Mouse (Mus musculus) MEL (cell line): ENCODE measurements around the gene Olfr593. TPM values are rescaled to one million over a fixed set of nuclear protein-coding genes. Genes with fewer than 3 reads are reported as not detected.
"Not testable (repeated sequence)": the region's sequence is repeated elsewhere in the genome, so short reads cannot be mapped to it uniquely, and the experiment has no call there.

Experiments used
- DNase-seq: peaks from one replicate; pipeline ENCODE4 v3.0.0; 2011; ENCODE audit warnings: low read depth, low spot score
- H3K27ac ChIP-seq: 2 replicates; pipeline ENCODE4 v1.5.1; 2012; ENCODE audit warnings: low read depth, mild to moderate bottlenecking, control low read depth, low read length, moderate library complexity; ENCODE audit not compliant: control insufficient read depth
- H3K27me3 ChIP-seq, 2 experiments: fragments of 150-350 bp in 1 of 2; sonication (generic) in 1 of 2; 2 replicates each; pipeline ENCODE4 v1.6.1; 2012; ENCODE audit warnings: low read length in 2 of 2, mild to moderate bottlenecking in 2 of 2, improper control_type of control experiment in 1 of 2, moderate library complexity in 1 of 2; ENCODE audit not compliant: insufficient read depth in 2 of 2, control insufficient read depth in 1 of 2
- H3K36me3 ChIP-seq, 2 experiments: 2 replicates each; pipeline ENCODE4 v1.6.1; 2012 to 2014; ENCODE audit warnings: low read length in 2 of 2, improper control_type of control experiment in 1 of 2, inconsistent platforms in 1 of 2, mild to moderate bottlenecking in 1 of 2; ENCODE audit not compliant: insufficient read depth in 2 of 2, control insufficient read depth in 1 of 2
- H3K4me1 ChIP-seq, 2 experiments: fragments of 150-350 bp in 1 of 2; sonication (generic) in 1 of 2; 2 replicates each; pipeline ENCODE4 v1.6.1; 2012; ENCODE audit warnings: low read length in 2 of 2, improper control_type of control experiment in 1 of 2, mild to moderate bottlenecking in 1 of 2; ENCODE audit not compliant: insufficient read depth in 2 of 2, control insufficient read depth in 1 of 2
- H3K4me3 ChIP-seq, 2 experiments: fragments of 150-350 bp in 1 of 2; sonication (generic) in 1 of 2; 2 replicates each; pipeline ENCODE4 v1.5.1; 2012; ENCODE audit warnings: low read depth in 2 of 2, low read length in 2 of 2, mild to moderate bottlenecking in 2 of 2, moderate library complexity in 2 of 2, control low read depth in 1 of 2, improper control_type of control experiment in 1 of 2; ENCODE audit not compliant: control insufficient read depth in 1 of 2, insufficient read depth in 1 of 2
- H3K79me2 ChIP-seq: 2 replicates; pipeline ENCODE4 v1.6.1; 2012; ENCODE audit warnings: mild to moderate bottlenecking, low read length, moderate library complexity; ENCODE audit not compliant: control insufficient read depth, poor library complexity, insufficient read depth
- H3K9ac ChIP-seq: 2 replicates; pipeline ENCODE4 v1.6.1; 2012; ENCODE audit warnings: low read depth, mild to moderate bottlenecking, control low read depth, low read length, moderate library complexity; ENCODE audit not compliant: control insufficient read depth, poor library complexity, severe bottlenecking
- H3K9me3 ChIP-seq: fragments of 150-350 bp; sonication (generic); replicated peaks from 2 replicates; pipeline ENCODE4 v1.6.1; 2012; ENCODE audit warnings: mild to moderate bottlenecking, low read length, improper control_type of control experiment, moderate library complexity; ENCODE audit not compliant: insufficient read depth
- HCFC1 ChIP-seq: IDR thresholded peaks from 2 replicates; pipeline ENCODE4 v1.6.1; 2012; ENCODE audit warnings: low read depth, mild to moderate bottlenecking, inconsistent platforms, low read length, improper control_type of control experiment, moderate library complexity
- JUND ChIP-seq: IDR thresholded peaks from 2 replicates; pipeline ENCODE4 v1.6.1; 2011; ENCODE audit warnings: low read depth, mild to moderate bottlenecking, improper control_type of control experiment, low read length
- MYB ChIP-seq: IDR thresholded peaks from 2 replicates; pipeline ENCODE4 v1.6.1; 2011; ENCODE audit warnings: mild to moderate bottlenecking, low read depth, low read length, improper control_type of control experiment
- NELFE ChIP-seq: IDR thresholded peaks from 2 replicates; pipeline ENCODE4 v1.6.1; 2011; ENCODE audit warnings: low read depth, low read length, improper control_type of control experiment
- POLR2AphosphoS2 ChIP-seq: IDR thresholded peaks from 2 replicates; pipeline ENCODE4 v1.6.1; 2011; ENCODE audit warnings: low read length, improper control_type of control experiment
- TCF12 ChIP-seq: IDR thresholded peaks from 2 replicates; pipeline ENCODE4 v1.6.1; 2014; ENCODE audit warnings: low read depth, mild to moderate bottlenecking, inconsistent platforms, low read length, improper control_type of control experiment, moderate library complexity
- USF1 ChIP-seq: IDR thresholded peaks from 2 replicates; pipeline ENCODE4 v1.6.1; 2014; ENCODE audit warnings: low read depth, mild to moderate bottlenecking, inconsistent platforms, low read length, improper control_type of control experiment, moderate library complexity
- polyA plus RNA-seq, 2 experiments: library from polyadenylated mRNA; stranded (reverse) in 1 of 2; unstranded in 1 of 2; fragments of >175 nt in 1 of 2; fragments of >200 nt in 1 of 2; gene quantifications; 2 replicates each; pipeline versions ENCODE4 v1.2.1 to v1.2.4; 2012; ENCODE audit warnings: low replicate concordance in 2 of 2, low read depth in 1 of 2; ENCODE audit not compliant: insufficient read length in 2 of 2, insufficient read depth in 1 of 2, missing spikeins in 1 of 2
- total RNA-seq: library from RNA; depleted of rRNA; stranded (reverse); fragments of 300-350 nt; gene quantifications from 2 replicates; pipeline ENCODE4 v1.2.3, GENCODE M21; 2012; rRNA removed

Gene Olfr593
- total and polyA plus RNA-seq, 3 experiments, result not detected

DNA sequence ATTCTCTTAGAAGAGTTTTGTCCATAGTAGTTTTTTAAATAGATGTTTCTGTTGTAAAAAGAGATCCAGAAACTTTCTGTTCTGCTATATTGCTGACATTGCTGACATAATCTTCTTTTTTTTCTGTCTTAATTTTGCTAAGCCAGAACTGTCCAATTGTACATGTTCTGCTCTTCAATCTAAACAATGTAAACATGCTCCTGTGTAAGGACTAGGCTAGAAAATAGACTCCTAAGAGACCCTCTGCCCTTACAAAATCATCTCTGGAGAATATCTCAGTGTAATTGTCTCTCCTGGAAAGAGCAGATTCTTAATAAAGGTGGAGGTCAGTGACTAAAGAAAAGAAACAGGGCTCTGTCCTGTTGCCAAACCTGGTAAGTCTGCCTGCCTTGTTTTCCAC lies 5.0 kb downstream of the Olfr593 start, which contains the start of gene Olfr594:
Gene Olfr594, plus strand, starts transcription at position 301 of the 400 bp plus-strand sequence.
- no peaks in the 10 kb centered on the region for H3K9me3 ChIP-seq
- no peak within 1 kb of the TSS for H3K4me3 ChIP-seq
- no peaks in the 10 kb centered on the region for H3K36me3 ChIP-seq
- TF ChIP-seq JUND, result no peak
- TF ChIP-seq MYB, result no peak
- TF ChIP-seq TCF12, result no peak
- no peak for TF ChIP-seq HCFC1
- TF ChIP-seq POLR2AphosphoS2, result no peak
- TF ChIP-seq USF1, result no peak
- TF ChIP-seq NELFE, result no peak
- no peak within 1 kb of the TSS for H3K9ac ChIP-seq
- no peak for DNase-seq
- H3K79me2 ChIP-seq, result no peaks in the 10 kb centered on the region
- H3K27ac ChIP-seq, result no peak within 1 kb of the TSS
- no peaks in the 10 kb centered on the region for H3K4me1 ChIP-seq
- no peaks in the 10 kb centered on the region for H3K27me3 ChIP-seq

DNA sequence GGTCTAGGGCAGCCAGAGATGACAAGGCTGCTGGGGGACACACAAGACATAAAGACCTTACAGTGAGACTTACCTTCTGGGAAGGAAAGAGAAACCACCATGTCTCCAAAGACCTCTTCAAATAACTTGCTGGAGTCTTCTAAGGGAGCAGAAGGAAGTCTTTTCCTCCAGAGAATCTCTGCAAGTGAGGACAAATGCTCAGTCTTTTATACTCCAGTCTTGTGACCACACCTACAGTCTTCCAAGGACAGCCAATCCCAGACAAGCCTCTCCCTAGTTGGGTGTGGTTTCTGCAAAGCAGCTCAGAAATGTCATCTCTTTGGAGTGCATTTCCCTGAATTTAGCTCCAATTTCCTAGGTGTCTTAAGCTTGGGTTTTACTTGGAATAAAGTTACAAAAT lies 40.7 kb downstream of the Olfr593 start, which contains the start of gene Usp17ld:
Gene Usp17ld, minus strand, starts transcription at position 101 of the 400 bp plus-strand sequence.
- H3K27ac ChIP-seq, H3K4me3 ChIP-seq, H3K36me3 ChIP-seq, H3K9ac ChIP-seq, H3K27me3 ChIP-seq, H3K4me1 ChIP-seq, DNase-seq, H3K79me2 ChIP-seq, H3K9me3 ChIP-seq: not testable (repeated sequence)

Other genes starting within 250 kb of the Olfr593 start
- not detected in 2 replicates for gene Olfr576, start 249.2 kb upstream of the Olfr593 start, total RNA-seq
- not detected for gene Olfr576, start 249.2 kb upstream of the Olfr593 start, polyA plus RNA-seq
- gene Olfr577, start 235.9 kb upstream of the Olfr593 start, total RNA-seq, result not detected in 2 replicates
- not detected for gene Olfr577, start 235.9 kb upstream of the Olfr593 start, polyA plus RNA-seq
- not detected in 2 replicates for gene Olfr578, start 222.5 kb upstream of the Olfr593 start, total RNA-seq
- not detected for gene Olfr578, start 222.5 kb upstream of the Olfr593 start, polyA plus RNA-seq
- not detected in 2 replicates for gene Olfr582, start 173.8 kb upstream of the Olfr593 start, total RNA-seq
- not detected for gene Olfr582, start 173.8 kb upstream of the Olfr593 start, polyA plus RNA-seq
- gene Olfr583, start 160.6 kb upstream of the Olfr593 start, total RNA-seq, result not detected in 2 replicates
- gene Olfr583, start 160.6 kb upstream of the Olfr593 start, polyA plus RNA-seq, result not detected
- not detected in 2 replicates for gene Olfr584, start 130.0 kb upstream of the Olfr593 start, total RNA-seq
- gene Olfr584, start 130.0 kb upstream of the Olfr593 start, polyA plus RNA-seq, result not detected
- gene Olfr585, start 114.1 kb upstream of the Olfr593 start, total RNA-seq, result not detected in 2 replicates
- gene Olfr585, start 114.1 kb upstream of the Olfr593 start, polyA plus RNA-seq, result not detected
- gene Olfr586, start 86.2 kb upstream of the Olfr593 start, total RNA-seq, result not detected in 2 replicates
- not detected for gene Olfr586, start 86.2 kb upstream of the Olfr593 start, polyA plus RNA-seq
- not detected in 2 replicates for gene Olfr588-ps1, start 71.0 kb upstream of the Olfr593 start, total RNA-seq
- gene Olfr588-ps1, start 71.0 kb upstream of the Olfr593 start, polyA plus RNA-seq, result not detected
- not detected in 2 replicates for gene Olfr589, start 55.5 kb upstream of the Olfr593 start, total RNA-seq
- not detected for gene Olfr589, start 55.5 kb upstream of the Olfr593 start, polyA plus RNA-seq
- gene Olfr591, start 33.5 kb upstream of the Olfr593 start, total RNA-seq, result not detected in 2 replicates
- gene Olfr591, start 33.5 kb upstream of the Olfr593 start, polyA plus RNA-seq, result not detected
- not detected in 2 replicates for gene Olfr592, start 27.1 kb upstream of the Olfr593 start, total RNA-seq
- not detected for gene Olfr592, start 27.1 kb upstream of the Olfr593 start, polyA plus RNA-seq
- gene Olfr594, start 5.1 kb downstream of the Olfr593 start, total RNA-seq, result not detected in 2 replicates
- gene Olfr594, start 5.1 kb downstream of the Olfr593 start, polyA plus RNA-seq, result not detected
- gene Usp17ld, start 40.6 kb downstream of the Olfr593 start, total RNA-seq, result not detected in 2 replicates
- not detected for gene Usp17ld, start 40.6 kb downstream of the Olfr593 start, polyA plus RNA-seq
- not detected in 2 replicates for gene Olfr596, start 93.8 kb downstream of the Olfr593 start, total RNA-seq
- gene Olfr596, start 93.8 kb downstream of the Olfr593 start, polyA plus RNA-seq, result not detected
- not detected in 2 replicates for gene Olfr597, start 104.5 kb downstream of the Olfr593 start, total RNA-seq
- not detected for gene Olfr597, start 104.5 kb downstream of the Olfr593 start, polyA plus RNA-seq
- gene Olfr598, start 111.7 kb downstream of the Olfr593 start, total RNA-seq, result not detected in 2 replicates
- not detected for gene Olfr598, start 111.7 kb downstream of the Olfr593 start, polyA plus RNA-seq
- not detected in 2 replicates for gene Olfr599, start 124.1 kb downstream of the Olfr593 start, total RNA-seq
- not detected for gene Olfr599, start 124.1 kb downstream of the Olfr593 start, polyA plus RNA-seq
- not detected in 2 replicates for gene Olfr600, start 137.8 kb downstream of the Olfr593 start, total RNA-seq
- not detected for gene Olfr600, start 137.8 kb downstream of the Olfr593 start, polyA plus RNA-seq
- not detected in 2 replicates for gene Olfr601, start 150.8 kb downstream of the Olfr593 start, total RNA-seq
- not detected for gene Olfr601, start 150.8 kb downstream of the Olfr593 start, polyA plus RNA-seq
- not detected in 2 replicates for gene Olfr603, start 174.3 kb downstream of the Olfr593 start, total RNA-seq
- not detected for gene Olfr603, start 174.3 kb downstream of the Olfr593 start, polyA plus RNA-seq
- not detected in 2 replicates for gene Usp17lc, start 203.2 kb downstream of the Olfr593 start, total RNA-seq
- gene Usp17lc, start 203.2 kb downstream of the Olfr593 start, polyA plus RNA-seq, result not detected
- not detected in 2 replicates for gene Olfr605, start 233.6 kb downstream of the Olfr593 start, total RNA-seq
- not detected for gene Olfr605, start 233.6 kb downstream of the Olfr593 start, polyA plus RNA-seq
- gene Olfr606, start 237.2 kb downstream of the Olfr593 start, total RNA-seq, result not detected in 2 replicates
- not detected for gene Olfr606, start 237.2 kb downstream of the Olfr593 start, polyA plus RNA-seq